Mouse (Mus musculus) neural tube, embryonic 14.5 days (tissue): ENCODE data around the gene Gm17728. TPM values are rescaled to one million over a fixed set of nuclear protein-coding genes. Genes with fewer than 3 reads are reported as not detected.
A peak's percentile ranks its signal among the peaks of the same experiment; 100 is the strongest.
"Not testable (repeated sequence)": the region's sequence is repeated elsewhere in the genome, so short reads cannot be mapped to it uniquely, and the experiment has no call there.

Experiments
- ATAC-seq: fragments of 200-750 bp; cut with Nextera tagmentation; 2 replicates; pipeline ENCODE4 v1.8.0; 2017; ENCODE audit warnings: low read depth, mild to moderate bottlenecking, moderate TSS enrichment, moderate library complexity
- H3K27ac ChIP-seq: fragments of 300-500 bp; sonication (generic); 2 replicates; pipeline ENCODE4 v1.5.1; 2014; ENCODE audit warnings: low read depth, mild to moderate bottlenecking, control low read depth, low read length, moderate library complexity, mixed read lengths
- H3K27me3 ChIP-seq: fragments of 300-500 bp; sonication (generic); 2 replicates; pipeline ENCODE4 v1.6.1; 2014; ENCODE audit warnings: low read length; ENCODE audit not compliant: control insufficient read depth, insufficient read depth
- H3K36me3 ChIP-seq: fragments of 300-500 bp; sonication (generic); 2 replicates; pipeline ENCODE4 v1.6.1; 2014; ENCODE audit warnings: low read length, mixed read lengths; ENCODE audit not compliant: control insufficient read depth, insufficient read depth
- H3K4me1 ChIP-seq: fragments of 300-500 bp; sonication (generic); 2 replicates; pipeline ENCODE4 v1.6.1; 2014; ENCODE audit warnings: low read length; ENCODE audit not compliant: control insufficient read depth, insufficient read depth
- H3K4me2 ChIP-seq: fragments of 300-500 bp; sonication (generic); 2 replicates; pipeline ENCODE4 v1.6.1; 2014; ENCODE audit warnings: mild to moderate bottlenecking, low read depth, low read length, control low read depth
- H3K4me3 ChIP-seq: fragments of 300-500 bp; sonication (generic); 2 replicates; pipeline ENCODE4 v1.5.1; 2014; ENCODE audit warnings: low read depth, low read length, control low read depth, mixed read lengths
- H3K9ac ChIP-seq: fragments of 300-500 bp; sonication (generic); replicated peaks from 2 replicates; pipeline ENCODE4 v1.6.1; 2014; ENCODE audit warnings: low read depth, mild to moderate bottlenecking, control low read depth, low read length, mixed read lengths
- H3K9me3 ChIP-seq: fragments of 300-500 bp; sonication (generic); 2 replicates; pipeline ENCODE4 v1.6.1; 2016; ENCODE audit warnings: low read length; ENCODE audit not compliant: control insufficient read depth
- WGBS: fragments of 180-500 bp; shearing (Covaris S2); extraction: QIAGEN DNeasy Blood & Tissue Kit; methylation state at CpG from one replicate; pipeline ENCODE4 v1.1.7; 2014; 5-methylcytosine and 5-hydroxymethylcytosine counted together
- polyA plus RNA-seq: library from polyadenylated mRNA; unstranded; fragments of >200 nt; fragmentation: Nextera tagmentation; extraction: Ambion mirVana; gene quantifications from 2 replicates; pipeline ENCODE4 v1.2.1, GENCODE M21; 2014

The Gm17728 gene
- 0.68 TPM in 1 of 2 replicates, not detected in the other for polyA plus RNA-seq

- not testable (repeated sequence) for H3K4me1 ChIP-seq, H3K9ac ChIP-seq, H3K36me3 ChIP-seq, H3K9me3 ChIP-seq, H3K4me2 ChIP-seq, H3K27ac ChIP-seq, ATAC-seq, H3K4me3 ChIP-seq, H3K27me3 ChIP-seq
- 96% methylated on average over 7 of the region's 8 CpGs for WGBS
Measured at GRCm38 (mm10) chr17:9421760-9422159, at the start of gene Gm17728. Gene Gm17728 (plus strand): TSS chr17:9422060.

DNA sequence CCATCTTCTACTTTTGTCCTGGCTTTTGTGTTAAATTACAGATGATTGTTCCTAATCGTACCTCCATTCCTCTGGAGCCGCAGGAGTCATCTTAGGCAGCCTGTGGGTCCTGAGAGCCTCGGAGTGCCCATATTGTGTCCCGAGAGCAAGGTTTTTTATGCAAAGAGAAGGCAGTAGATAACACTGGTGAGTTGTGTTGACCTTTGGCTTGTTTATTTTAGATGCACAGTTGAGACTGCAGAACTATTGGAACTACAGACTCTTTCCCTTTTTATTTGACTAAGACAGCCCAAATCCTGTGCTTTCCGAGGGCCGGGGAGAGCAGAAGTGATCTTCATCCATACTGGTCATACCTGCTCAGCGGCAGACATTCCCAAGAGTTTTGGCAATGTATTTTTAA lies 24.4 kb upstream of the Gm17728 start:
- ATAC-seq = no peak
- no peak overlapping the region for H3K27ac ChIP-seq
- no peak overlapping the region for H3K4me3 ChIP-seq
- WGBS = 85% methylated on average over 7 of the region's 7 CpGs
- H3K27me3 ChIP-seq = no peaks in the 10 kb centered on the region
- H3K9me3 ChIP-seq = no peaks in the 10 kb centered on the region
- H3K4me2 ChIP-seq = no peak overlapping the region
- no peaks in the 10 kb centered on the region for H3K36me3 ChIP-seq
- no peak overlapping the region for H3K9ac ChIP-seq
- H3K4me1 ChIP-seq = no peaks in the 10 kb centered on the region

DNA sequence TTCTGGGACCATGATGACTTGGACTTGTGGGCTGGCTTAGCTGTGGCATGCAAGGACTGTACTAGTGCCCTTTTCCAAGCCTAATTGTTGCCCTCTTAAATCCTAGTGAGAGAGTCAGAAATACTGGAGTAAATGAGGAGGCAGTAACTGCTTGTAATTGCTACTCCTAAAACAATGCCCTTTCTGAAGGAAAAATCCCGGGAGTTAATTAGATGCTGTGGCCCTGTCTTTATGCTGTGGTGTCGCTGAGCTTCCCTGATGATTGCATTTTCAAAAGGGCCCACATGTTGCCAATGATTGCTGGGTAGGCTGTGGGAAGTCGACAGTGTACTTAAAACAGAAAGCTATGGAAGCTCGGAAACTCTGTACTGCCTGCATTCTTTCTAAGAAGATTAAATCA lies 23.3 kb upstream of the Gm17728 start:
- H3K9ac ChIP-seq = no peak overlapping the region
- H3K9me3 ChIP-seq = no peaks in the 10 kb centered on the region
- no peak overlapping the region for H3K4me2 ChIP-seq
- H3K27ac ChIP-seq = no peak overlapping the region
- 23% methylated on average over 4 of the region's 4 CpGs for WGBS
- H3K4me1 ChIP-seq = no peaks in the 10 kb centered on the region
- no peak for ATAC-seq
- no peak overlapping the region for H3K4me3 ChIP-seq
- H3K27me3 ChIP-seq = no peaks in the 10 kb centered on the region
- H3K36me3 ChIP-seq = no peaks in the 10 kb centered on the region

- 85% methylated on average over 3 of the region's 3 CpGs for WGBS
- Histone ChIP-seq H3K9me3 (no peaks in the 10 kb centered on the region), H3K9ac (no peak overlapping the region), H3K4me2 (no peak overlapping the region), H3K27ac (no peak overlapping the region), H3K4me3 (no peak overlapping the region), H3K36me3 (no peaks in the 10 kb centered on the region), H3K27me3 (no peaks in the 10 kb centered on the region), H3K4me1 (no peaks in the 10 kb centered on the region)
- ATAC-seq = no peak
Measured at GRCm38 (mm10) chr17:9403991-9404390, 17.9 kb upstream of the Gm17728 start.

DNA sequence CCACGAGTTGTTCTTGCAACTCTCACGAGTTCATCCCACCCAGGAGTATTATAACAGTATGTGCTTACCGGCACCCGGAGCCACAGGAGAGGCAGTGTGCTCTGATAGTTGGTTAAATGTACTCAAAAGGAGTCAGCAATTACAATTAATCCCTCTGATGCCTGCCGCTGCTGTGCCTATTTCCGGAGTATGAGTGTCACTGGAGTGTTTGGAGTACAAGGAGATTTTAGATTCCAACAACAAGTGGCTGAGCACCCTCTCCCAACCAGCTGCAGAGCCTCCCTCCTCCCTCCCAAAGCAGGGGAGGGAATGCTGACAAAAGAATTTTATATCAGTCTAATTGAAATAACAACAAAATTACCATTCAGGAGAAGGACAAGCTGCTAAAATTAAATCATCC lies 14.2 kb upstream of the Gm17728 start:
- no peak overlapping the region for H3K27ac ChIP-seq
- 0 out of 2 replicates have a peak, but pooled peaks cover 3% of the 10 kb centered on the region for H3K4me1 ChIP-seq
- H3K9me3 ChIP-seq = no peaks in the 10 kb centered on the region
- 75% methylated on average over 6 of the region's 6 CpGs for WGBS
- H3K4me2 ChIP-seq = no peak overlapping the region
- H3K27me3 ChIP-seq = no peaks in the 10 kb centered on the region
- H3K9ac ChIP-seq = no peak overlapping the region
- H3K36me3 ChIP-seq = no peaks in the 10 kb centered on the region
- H3K4me3 ChIP-seq = no peak overlapping the region
- no peak for ATAC-seq

DNA sequence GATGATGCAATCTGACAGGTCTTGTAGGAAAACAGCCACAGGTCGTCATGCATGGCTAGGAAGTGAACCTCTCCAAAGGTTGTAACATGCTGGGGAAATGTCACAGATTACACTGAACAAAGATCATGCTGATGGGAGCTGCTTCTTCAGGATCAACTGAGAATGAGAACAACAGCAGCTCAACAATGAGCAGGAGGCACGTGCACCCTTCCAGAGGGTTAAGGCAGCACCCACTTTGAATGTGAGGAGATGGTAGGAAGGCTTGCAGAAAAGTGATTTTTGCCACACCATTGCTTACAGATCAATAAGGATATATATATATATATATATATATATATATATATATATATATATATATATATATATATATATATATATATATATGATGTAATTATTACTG lies 2.8 kb upstream of the Gm17728 start:
- Histone ChIP-seq H3K4me2 (no peak overlapping the region), H3K4me1 (no peaks in the 10 kb centered on the region), H3K4me3 (no peak overlapping the region), H3K36me3 (no peaks in the 10 kb centered on the region), H3K9me3 (no peaks in the 10 kb centered on the region), H3K9ac (no peak overlapping the region), H3K27me3 (no peaks in the 10 kb centered on the region), H3K27ac (no peak overlapping the region)
- WGBS = 91% methylated on average over 2 of the region's 2 CpGs
- ATAC-seq = no peak

- Histone ChIP-seq H3K4me1 (peaks cover 10% of the 10 kb centered on the region), H3K36me3 (no peaks in the 10 kb centered on the region), H3K4me2 (no peak overlapping the region), H3K27me3 (no peaks in the 10 kb centered on the region), H3K27ac (no peak overlapping the region), H3K9ac (no peak overlapping the region), H3K4me3 (no peak overlapping the region), H3K9me3 (no peaks in the 10 kb centered on the region)
- 0 out of 2 replicates have a peak, but pooled peaks have one; percentile 58 for ATAC-seq
- WGBS = 26% methylated on average over 7 of the region's 7 CpGs
Measured at GRCm38 (mm10) chr17:9428374-9428994, 6.6 kb downstream of the Gm17728 start.

- Histone ChIP-seq H3K27me3 (no peaks in the 10 kb centered on the region), H3K4me3 (no peak overlapping the region), H3K27ac (no peak overlapping the region; the same call in 1 of the 2 replicates), H3K9ac (no peak overlapping the region), H3K9me3 (no peaks in the 10 kb centered on the region), H3K36me3 (no peaks in the 10 kb centered on the region), H3K4me1 (no peaks in the 10 kb centered on the region), H3K4me2 (no peak overlapping the region)
- 61% methylated on average over 4 of the region's 4 CpGs for whole genome bisulfite sequencing
- ATAC-seq = no peak
Measured at GRCm38 (mm10) chr17:9439997-9440655, 18.3 kb downstream of the Gm17728 start.

- 88% methylated on average over 5 of the region's 5 CpGs for WGBS
- Histone ChIP-seq H3K27ac (no peak overlapping the region), H3K4me2 (no peak overlapping the region), H3K9ac (no peak overlapping the region), H3K4me3 (no peak overlapping the region), H3K9me3 (no peaks in the 10 kb centered on the region), H3K36me3 (no peaks in the 10 kb centered on the region), H3K27me3 (no peaks in the 10 kb centered on the region), H3K4me1 (no peaks in the 10 kb centered on the region)
- no peak for ATAC-seq
Measured at GRCm38 (mm10) chr17:9456406-9456805, 34.5 kb downstream of the Gm17728 start.
